Mouse (Mus musculus): Measurements from ENCODE around the gene Vwf. TPM values are rescaled to one million over a fixed set of nuclear protein-coding genes. Genes with fewer than 3 reads are reported as not detected.

The Vwf gene
- total RNA-seq, 2 experiments from 2014 or later = 78.4 to 104 TPM

DNA sequence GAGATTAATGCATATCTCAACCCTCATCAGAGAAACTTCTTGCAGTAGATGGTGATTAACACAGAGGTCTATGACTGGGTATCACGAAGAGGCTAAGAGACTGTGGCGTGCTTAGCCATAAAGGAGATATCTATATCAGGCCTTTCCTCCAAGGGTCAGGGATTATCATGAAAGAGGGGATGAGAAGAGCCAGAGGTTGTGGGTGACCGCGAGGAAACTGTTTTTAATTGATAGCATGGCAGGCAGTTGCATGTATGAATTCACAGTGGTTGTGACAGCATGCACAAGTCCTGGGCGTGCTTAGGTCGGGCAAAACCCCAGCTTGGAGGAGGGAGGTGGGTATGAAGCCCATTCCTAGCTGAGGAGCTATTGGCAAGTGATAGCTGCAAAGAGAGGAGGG is 5.3 kb upstream of the Vwf start:
- no peak for DNase-seq

DNA sequence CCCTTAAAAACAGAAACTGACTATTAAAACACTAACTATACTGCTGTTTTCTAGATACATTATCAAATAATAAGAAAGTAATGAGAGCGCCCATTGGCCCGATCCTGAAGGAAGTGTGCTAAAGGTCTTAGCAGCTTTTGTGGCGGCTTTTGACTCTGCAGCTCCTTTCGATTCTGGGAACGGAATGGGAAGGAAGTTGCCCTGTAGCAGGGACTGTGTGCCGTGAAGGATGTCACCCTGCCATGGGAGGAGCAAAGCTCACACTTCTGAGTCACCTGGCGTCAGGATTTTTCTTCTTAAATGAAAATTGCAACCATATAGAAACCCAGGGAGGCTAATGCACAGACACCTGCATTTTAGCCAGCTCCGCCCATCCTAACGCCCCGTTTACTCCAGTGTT is 1.8 kb downstream of the Vwf start:
- peak in 1 of 2 experiments; percentile 28 for DNase-seq

DNA sequence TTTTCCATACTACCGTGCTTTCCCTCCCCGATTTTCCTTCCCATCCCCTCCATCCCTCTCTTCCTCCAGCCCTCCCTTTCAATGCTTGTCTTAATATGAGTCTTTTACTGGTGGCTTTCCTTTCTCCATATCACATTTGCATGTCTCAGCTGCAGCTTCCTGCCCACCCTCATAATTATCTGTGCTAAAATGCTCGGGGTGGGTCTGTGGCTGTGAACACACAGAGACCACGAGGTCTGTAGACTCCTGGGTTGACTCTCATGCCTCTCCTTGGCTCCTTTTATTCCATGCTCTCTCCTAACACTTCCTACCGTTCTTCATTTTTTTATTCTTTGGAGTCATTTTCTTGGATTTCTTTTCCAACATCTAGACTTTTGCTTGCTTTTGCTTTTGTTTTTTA is 3.6 kb downstream of the Vwf start:
- no peak for DNase-seq

DNA sequence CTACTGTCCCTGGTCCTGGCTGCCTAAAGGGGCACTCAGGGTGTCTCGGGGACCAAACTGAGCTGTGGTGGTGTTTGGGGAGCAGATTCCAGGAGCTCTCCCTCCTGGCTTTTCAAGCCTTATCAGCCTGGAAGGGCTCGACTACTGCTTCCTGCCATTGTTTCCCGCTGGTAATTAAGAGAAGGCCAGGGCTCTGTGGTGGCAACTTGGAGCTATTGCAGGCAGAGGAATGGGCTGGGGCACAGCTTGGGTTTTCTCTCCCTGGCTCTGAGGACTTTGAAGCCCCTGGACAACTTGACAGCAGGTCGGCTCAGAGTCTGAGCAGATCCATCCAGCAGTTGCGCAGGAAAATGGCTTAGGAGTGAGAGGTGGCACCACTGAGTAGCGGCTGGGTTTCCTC is 6.2 kb downstream of the Vwf start:
- DNase-seq = peak; percentile 50 to 65

DNA sequence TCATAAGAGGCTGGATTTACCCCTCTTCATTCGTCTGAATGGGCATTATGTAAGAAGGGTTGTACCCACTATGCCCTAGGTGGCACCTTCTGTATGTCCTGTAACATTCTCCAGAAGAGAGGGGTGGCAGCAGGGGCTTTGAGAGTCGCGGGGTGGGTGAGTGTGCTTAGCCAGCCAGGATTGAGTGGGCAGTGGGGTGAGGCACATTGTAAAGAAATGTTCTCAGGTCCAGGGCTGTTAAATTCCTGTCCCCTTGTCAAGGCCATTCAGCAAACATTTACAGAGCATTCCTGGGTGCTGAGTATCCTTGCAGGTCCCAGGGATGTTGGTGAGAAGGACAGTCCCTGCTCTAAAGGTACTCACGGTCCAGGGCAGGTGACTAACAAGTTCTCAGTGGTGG is 7.0 kb downstream of the Vwf start:
- DNase-seq = no peak

DNA sequence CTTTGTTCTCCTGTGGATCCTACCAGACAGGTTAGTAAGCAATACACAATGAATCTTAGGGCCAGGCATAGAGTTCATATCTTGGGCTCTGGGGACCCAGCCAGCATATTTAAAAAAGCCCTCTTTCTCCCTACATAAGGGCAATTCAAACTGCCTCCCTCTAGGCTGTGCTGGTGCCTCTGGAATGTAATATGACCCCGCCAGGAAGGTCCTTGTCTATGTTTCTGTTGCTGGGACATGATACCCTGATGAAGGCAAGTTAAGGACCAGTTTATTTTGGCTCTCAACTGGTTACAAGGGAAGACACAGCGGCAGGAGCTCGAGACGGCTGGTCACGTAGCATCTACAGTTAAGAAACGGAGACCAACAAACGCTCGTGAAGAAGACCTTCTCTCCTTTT is 12.3 kb downstream of the Vwf start:
- peak in 1 of 2 experiments; percentile 19 for DNase-seq

DNA sequence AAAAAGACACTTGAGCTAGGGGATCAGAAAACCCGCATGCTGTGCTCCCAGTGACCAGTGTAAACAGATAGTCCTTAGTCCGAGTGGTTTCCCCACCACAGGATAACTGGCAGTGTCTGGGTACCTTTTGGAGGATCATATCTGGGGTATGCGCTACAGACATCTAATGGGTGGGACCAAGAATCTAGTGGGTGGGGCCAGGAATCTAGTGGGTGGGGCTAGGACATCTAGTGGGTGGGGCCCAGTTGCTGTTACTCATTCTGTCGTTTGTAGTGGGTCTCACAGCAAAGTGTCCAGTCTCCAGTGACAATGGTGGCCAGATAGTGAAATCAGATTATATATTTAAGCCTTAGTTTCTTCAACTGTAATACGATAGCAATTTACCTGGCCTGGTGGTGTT is 14.5 kb downstream of the Vwf start:
- no peak for DNase-seq

DNA sequence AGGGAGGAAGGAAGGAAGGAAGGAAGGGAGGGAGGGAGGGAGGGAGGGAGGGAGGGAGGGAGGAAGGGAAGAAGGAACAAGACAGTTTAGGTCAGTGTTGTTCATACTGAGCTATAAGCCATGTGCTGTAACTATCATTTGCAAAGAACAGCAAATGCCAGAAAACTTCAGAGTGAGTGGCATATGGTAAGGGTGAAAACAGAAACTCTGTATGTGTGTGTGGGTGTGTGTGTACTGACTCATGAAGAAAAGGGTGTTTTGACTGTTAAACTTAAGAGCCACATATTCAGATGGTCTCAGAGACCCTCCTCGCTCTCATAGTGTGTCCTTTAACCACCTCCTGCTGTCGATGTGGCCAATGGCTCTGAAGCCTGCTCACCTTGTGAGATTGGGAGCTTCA is 14.9 kb downstream of the Vwf start:
- no peak for DNase-seq

DNA sequence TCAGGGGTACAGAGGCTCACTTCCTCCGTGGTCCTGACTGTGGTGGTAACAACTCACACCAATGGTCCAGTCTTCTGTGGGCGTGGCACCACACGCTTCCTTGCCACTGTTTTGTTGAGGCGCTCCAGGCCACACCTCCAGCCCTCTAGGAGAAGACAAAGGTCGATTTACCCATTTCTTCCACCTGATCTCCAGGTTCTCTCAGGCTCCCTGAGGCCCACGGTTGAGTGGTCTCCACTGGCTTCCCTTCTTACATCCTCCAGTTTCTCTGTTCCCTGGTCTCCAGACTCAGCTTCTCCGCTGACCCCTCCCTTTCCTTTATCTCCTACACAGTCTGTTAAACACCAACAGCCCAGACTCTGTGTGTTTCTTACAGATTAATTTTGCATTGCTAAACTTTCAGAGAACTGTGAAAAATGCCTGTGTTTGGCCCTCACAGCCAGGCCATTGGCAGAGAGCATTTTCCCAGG is 18.3 kb downstream of the Vwf start:
- no peak for DNase-seq

DNA sequence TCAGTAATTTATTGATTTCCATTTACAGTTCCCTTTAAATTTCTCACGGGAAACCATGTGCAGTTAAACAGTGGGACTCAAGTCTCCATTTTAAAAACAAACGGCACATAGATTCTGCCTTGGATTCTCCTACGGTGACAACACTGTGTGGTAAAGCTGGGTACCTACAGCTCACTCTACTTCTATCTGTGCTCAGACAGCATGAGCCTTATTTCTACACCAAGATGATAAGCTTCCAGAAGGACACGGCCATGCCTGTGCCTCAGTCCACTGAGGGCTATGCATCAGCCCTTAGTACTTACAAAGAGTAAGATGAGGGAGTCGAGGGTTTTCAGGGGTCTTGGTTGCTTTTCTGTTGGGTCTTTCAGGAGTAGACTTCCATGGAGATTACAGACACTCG is 18.8 kb downstream of the Vwf start:
- no peak for DNase-seq

DNA sequence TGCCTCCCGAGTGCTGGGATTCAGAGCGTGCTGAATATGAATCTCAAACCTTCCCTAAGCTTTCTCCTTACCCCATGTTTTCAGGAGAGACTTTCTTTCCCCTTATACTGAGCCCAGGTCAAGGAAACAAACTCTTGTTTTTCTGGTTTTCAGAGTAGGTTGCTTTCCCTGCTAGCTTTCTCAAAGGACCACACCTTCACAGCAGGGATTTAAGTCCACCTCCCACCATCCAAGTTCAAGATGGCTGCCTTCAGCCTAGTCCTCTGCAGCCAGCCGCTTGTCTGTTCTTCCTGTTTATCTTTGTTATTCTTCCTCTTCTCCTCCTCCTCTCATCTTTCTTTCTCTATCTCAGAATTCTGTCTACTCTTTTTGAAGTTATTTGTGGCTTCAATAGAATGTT is 20.1 kb downstream of the Vwf start:
- no peak for DNase-seq

DNA sequence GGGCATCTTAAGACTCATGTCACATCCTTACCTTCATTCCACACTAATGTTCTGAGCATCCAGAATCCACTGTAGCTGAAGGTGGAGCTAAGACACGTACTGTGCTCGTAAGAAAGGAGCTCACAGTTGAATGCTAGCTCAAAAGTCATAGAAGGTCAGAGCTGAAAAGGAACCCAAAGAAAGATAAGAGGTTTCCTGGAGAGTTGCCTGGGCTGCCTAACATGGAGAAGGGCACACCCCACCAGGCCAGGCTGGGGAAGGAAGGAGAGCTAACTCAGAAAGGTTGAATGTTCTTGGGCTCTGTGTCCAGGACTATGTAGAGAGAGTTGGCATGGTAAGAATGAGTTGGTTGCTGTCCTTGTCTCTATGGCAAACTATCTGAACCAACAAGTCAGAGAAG is 21.8 kb downstream of the Vwf start:
- DNase-seq = peak; percentile 60 to 62

DNA sequence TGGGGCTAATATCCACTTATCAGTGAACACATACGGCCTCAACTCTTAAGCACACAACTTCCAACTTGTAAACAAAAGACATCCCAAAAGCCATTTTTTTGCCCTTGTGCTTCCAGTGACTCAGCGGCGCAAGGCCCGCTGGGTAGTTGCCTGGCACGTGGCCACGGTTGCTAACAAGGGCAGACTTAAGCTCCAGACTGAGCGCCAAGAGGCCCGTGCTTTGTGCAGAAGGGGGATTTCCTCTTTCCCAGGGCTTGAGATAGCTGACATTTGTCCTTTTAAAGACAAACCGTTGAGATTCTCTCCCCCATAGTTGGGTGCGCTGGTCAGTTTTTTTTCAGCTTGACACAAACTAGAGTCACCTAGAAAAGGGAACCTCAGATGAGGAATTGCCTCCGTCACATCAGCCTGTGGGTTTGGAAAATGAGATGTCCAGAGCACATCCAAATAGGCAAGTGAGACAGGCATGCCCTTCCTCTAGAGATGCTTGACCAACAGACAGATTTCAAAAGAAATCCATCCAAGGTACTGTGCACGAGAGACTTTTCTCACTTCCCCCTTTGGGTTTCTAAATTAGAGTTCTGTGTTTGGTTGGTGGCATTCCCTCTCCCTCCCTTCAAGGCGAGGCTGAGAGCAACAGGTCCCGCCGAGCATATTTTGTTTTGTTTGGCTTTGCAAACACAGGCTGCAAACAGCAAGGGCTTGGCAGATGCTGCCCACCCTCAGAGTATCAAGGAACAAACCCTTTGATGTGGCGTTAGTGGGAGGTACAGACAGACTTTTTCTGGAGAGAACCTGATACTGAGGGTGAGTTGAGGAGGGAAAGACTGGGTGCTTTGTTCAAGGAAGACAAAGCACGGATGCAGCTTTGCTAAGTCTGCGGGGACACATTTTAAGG is 26.0 kb downstream of the Vwf start:
- DNase-seq = peak; percentile 90

DNA sequence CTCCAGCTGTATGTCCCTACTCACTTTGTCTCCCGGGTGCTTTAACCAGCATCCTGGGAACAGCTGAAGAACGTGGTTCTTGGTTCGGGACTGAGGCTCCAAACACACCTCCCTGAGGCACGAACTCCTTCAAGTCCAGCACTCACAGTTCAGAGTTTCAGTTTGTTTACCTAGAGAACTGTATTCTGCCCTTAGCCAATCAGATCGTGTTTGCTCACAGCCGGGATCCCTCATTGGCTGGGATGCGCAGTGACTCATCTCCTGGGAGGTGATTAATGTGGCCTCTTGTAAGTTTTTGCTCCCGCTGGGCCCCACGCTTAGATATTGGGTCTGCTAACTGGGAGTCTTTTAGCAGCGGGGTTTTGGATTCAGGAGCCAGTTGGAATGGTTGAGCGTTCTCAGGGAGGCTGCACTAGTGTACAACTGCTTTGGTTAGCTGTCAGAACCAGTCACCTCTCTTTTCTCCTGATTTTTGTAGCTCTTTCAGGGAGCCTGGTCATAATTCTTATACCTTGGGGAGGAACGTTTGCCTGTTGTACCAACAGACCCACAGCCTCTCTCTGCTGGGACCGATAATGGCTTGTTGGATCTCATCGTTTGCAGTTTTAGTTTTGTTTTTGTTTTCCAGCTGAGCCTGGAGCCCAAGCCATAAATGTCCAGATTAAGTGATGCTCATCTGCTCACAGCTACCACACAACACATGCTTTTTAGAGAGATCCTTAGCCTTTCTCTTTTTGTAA is 26.8 kb downstream of the Vwf start:
- peak; percentile 89 to 92 for DNase-seq

DNA sequence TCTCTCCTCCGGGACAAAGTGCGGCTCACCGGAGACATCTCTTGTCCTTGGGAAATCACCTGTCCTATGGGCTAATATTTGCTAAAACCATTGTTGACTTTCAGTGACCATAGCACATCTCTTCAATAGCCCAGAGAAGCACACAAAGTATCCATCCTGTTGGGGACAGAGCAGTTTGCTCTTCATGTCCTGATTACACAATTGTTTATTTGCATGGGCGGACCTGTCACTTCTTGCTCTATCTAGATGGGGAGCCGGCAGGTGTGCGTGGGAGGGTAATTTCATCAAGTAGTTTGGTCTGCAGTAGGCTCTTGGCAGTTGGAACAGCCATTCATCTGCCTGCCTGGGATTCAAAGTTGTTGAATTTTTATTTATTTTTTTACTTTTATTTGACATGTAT is 28.5 kb downstream of the Vwf start:
- DNase-seq = no peak

DNA sequence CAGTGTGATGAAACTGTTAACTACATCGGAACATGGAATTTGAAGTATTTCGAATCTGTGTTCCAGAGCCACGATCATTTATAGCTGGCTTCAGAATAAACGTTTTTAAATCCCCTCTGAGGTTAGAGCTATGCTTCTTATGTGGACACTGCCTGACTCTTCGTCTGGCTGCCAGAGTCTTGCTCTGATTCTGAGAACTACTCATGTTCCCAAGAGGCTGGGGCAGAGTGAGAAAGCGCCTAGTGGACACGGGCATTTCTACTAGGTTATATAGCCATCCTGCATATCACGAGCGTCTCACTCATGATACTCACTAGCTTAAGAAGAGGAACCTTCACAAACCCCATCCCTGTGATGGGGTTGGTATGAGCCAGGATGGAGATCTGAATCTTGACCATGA is 30.7 kb downstream of the Vwf start:
- DNase-seq = no peak

DNA sequence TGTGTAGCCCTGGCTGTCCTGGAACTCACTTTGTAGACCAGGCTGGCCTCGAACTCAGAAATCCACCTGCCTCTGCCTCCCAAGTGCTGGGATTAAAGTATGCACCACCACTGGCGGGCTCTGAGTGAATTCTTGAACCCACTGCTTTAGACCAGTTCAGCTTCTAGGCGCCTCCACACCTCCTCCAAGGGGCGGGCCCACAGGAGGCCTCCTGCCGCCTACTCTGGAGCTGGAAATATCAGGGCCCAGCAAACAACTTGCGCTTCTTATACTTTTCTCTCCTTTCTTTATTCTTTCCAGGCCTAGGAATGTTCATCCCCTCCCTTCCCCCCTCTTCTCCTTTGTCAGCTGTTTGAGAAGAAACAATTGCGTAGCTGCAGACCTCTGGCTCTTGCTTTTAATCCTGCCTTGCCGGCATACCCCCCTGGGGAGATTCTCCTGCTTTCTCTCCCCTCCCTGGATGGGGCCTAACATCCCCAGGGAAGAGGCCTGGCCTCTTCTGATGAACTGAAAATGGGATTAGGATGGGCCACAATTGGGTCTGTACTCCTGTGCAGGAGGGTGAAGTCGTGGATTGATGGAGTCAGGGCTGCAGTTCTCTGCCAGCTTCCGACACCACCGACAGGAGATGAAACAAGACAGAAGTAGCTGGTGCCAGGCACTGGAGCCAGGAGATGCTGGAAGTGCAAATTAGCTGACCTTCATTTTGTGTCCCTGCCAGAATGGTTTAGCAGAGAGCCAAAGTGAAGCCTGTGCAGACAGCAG is 31.5 kb downstream of the Vwf start:
- DNase-seq = peak; percentile 54 to 60

DNA sequence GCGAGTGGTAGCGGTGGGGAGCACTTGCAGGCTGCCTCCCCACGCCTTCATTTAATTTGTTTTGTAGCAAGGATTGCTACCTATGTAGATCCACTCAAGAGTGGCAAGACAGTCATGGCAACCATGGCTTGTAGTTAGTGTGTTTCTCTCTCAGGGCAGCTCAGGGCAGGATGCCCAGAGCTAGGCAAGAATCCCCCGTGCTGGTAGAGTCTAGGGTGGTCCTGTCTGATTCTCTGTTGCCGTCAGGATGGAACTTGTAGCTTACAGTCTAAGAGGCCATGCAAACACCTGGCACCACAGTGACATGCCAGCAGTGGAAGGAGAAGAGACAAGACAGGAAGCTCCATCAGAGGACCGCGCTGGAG is 32.1 kb downstream of the Vwf start:
- no peak for DNase-seq

DNA sequence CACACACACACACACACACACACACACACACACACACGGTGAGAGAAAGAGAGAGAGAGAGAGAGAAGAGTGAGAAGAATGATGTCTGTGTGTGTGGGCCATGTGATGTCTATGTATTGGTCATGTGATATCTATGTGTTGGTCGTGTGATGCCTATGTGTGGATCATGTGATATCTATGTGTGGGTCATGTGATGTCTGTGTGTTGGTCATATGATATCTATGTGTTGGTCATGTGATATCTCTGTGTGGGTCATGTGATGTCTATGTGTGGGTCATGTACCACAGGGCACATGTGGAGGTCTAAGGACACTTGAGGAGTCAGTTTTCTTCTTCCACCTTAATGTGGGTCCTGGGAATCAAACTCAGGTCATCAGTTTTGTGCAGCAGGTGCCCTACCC is 33.3 kb downstream of the Vwf start:
- no peak for DNase-seq

DNA sequence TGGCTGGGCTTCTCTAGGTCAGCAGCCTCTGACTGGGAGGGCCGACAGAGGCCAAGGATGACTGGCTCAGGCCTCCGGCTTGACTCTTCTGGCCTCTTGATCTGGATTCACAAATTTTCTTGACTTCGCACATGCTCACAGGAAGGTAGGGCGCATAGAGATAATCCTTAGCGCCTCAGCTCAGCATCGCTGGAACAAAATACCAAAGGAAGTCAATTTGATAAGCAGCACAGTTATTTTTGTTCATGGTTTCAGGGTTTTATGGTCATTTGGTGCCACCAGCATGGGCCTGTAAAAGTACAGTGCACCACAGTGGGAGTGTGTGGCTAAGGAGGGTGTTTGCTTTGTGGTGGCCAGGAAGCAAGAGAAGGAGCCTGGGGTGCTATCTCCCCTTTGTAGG is 37.1 kb downstream of the Vwf start:
- no peak for DNase-seq

DNA sequence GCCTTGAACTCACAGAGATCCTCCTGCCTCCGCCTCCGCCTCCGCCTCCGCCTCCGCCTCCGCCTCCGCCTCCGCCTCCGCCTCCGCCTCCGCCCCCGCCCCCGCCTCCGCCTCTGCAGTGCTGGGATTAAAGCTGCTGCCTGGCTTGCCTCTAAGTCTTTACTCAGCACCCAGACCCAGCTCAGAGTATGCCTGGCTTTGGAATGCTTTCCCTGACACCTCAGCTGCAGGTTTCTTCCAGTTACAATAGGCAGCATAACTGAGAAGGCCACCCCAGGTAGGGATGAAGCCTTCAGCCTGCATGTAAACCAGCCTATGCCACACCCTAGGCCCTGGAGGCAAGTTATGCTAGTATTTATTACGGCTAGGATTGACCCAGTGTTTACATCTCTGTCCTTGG is 37.7 kb downstream of the Vwf start:
- no peak for DNase-seq

DNA sequence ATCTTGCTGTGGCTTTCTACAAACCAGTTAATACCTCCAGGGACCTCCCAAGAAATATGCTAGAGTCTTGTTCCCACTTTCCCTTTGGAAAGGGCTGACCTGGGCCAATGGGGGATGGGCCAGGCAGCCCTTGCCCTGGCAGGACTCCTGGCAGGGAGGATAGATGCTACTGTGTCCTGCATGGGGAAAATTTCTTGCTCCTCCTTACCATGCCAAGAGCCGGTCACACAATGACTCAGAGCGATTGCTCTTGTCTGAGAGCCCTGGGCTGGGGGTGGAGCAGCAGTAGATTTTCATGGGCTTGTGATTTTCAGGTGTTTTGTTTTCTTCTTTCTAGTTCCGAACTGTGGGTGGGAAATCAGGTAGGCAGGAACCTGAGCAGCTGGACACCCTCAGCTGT is 39.0 kb downstream of the Vwf start:
- DNase-seq = no peak

DNA sequence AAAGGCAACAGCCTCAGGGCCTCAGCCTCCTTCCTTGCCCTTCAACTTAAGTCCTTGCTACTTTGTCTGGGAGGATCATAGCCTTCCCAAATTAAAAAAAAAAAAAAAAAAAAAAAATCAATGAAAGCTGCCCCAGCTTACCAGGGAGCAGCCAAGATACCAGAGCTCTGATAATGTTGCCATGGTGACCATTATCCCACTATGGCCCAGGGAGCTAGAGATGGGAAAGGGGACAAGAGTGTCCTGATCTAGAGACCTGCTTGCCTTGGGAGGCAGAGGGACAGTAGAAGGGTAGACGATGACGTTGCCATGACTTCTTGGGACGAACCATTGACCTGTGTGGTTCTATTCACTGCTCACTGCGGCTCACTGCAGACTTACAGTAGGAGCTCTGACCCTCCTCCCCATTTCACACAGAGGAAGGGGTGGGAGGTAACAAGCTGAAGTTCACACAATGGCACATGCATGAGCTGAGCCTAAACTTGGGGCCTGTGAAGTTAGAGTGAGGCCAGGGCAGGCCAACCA is 39.5 kb downstream of the Vwf start:
- no peak for DNase-seq

Measured in heart, adult 18-20 months (tissue).